Mouse (Mus musculus): ENCODE measurements around the gene Calm3. TPM values are rescaled to one million over a fixed set of nuclear protein-coding genes. Genes with fewer than 3 reads are reported as not detected.
A peak's percentile ranks its signal among the peaks of the same experiment; 100 is the strongest.

The Calm3 gene
- total RNA-seq, 2 experiments from 2014 or later = 150 to 440 TPM

- ATAC-seq (replicated peaks; ENCODE audit: poor library complexity) = peak; percentile 26; the same call in 1 of the 2 replicates
These were observed 7.3 kb downstream of the Calm3 start for GRCm38 (mm10) chr7:16916342-16917265.

DNA sequence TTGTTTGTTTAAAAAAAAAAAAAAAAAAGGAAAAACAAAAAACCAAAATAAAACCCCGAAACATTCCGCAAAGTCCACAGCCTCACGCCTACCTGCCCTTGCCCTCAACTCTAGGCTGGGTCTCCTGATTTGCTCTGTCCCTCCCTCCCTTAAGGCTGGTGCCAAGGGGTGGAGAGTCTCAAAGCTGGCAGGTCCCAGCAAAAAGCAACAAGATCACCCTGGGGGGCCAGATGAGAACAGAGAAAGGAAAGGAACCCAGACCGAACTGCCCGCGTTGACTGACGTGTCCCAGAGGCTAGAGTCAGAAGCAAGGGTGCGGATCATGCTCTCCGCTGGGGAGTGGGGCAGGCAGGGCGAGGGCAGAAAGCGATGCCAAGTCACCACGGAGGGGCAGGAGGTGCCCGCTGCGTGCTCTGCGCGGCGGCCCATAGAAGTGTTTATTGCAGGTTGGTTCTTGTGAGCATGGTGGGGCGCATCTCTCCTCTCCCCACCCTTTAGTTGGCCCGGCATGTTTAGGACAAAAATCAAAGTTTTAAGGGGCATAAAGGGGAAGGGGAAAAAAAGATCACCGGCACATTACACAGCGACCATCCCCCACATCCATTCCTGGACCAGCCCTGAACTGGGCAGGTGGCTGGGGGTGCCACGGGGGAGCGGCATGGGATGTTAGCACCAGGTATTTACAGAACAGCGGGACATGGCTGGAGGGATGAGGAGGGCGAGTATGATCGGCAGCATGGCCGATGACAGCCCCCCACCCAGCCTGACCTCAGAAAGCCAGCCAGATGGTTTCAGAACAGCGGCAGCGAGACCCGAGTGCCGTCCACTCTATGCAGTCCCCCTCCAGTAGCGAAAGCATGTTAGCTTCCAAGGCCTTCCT is 8.2 kb downstream of the Calm3 start:
- no peak for ATAC-seq (replicated peaks; ENCODE audit: poor library complexity)

GRCm38 (mm10) chr7:16914453-16915343 is 9.2 kb downstream of the Calm3 start:
- ATAC-seq (replicated peaks; ENCODE audit: poor library complexity) = no peak

DNA sequence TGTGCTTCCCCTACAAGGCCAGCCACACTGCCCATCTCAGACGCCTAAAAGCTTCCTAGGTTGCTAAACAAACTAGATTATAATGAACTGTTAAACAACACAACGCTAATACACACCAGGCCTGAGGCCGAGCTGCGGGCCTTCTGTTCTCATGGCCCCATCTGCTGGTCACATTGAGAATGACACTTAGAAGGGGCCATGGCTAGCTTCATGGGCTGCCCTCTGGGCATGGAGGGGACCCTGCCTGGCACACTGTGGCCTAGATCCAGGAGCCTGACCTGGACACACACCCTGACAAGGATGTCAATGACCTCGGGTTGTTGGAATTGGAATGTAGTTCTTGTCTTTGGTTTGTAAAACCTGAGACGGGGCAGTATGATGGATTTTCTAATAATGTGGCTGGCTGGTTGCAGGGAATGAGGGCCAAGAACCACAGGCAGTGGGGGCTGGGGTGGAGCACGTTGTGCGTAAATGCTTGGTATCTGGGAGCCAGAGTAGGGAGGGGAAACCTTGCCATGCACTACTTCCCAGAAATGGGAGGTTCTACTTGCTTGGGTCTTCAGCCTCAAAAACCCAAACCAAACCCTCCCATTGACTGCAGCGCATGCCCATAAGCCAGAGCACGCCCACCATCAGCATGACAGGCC is 10.0 kb downstream of the Calm3 start:
- peak; percentile 78 for ATAC-seq (replicated peaks; ENCODE audit: poor library complexity)

DNA sequence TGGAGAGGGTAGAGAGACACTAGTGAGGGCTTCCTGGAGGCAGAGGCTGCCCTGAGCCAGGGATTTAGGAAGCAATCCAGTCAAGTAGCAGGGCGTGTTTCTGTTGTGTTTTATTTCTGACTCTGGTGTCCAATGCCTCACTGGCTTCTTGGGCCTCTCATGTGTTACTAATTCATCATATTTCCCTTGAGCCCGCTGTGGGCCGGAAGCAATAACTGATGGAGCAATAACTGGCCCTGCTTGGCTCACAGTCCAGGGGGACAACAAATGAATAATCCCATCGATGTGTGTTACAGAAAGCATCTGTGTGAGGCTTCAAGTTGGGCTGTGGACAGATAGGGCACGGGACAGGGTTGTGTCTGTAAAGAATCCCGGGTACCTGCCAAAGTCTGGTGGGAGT is 11.6 kb downstream of the Calm3 start:
- 0 out of 2 replicates have a peak, but pooled peaks have one; percentile 9 for ATAC-seq (replicated peaks; ENCODE audit: poor library complexity)

DNA sequence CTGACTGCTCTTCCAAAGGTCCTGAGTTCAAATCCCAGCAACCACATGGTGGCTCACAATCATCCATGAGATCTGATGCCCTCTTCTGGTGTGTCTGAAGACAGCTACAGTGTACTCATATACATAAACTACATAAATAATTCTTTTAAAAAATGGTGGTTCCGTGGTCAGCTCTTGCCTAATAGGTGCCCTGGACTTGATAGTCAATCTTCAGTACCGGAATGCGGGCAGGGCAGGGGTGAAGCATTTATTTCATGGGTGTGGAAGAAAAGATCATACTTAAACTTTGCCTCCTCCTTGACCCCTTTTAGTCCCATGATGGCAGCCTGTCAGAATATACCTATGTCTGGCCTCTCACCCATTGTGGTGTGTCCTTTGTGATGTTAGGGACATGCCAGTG is 12.0 kb downstream of the Calm3 start:
- no peak for ATAC-seq (replicated peaks; ENCODE audit: poor library complexity)

- peak; percentile 64 for ATAC-seq (replicated peaks; ENCODE audit: poor library complexity)
These were observed 14.0 kb downstream of the Calm3 start for GRCm38 (mm10) chr7:16909909-16910308.

- no peak for ATAC-seq (replicated peaks; ENCODE audit: poor library complexity)
These were observed 15.1 kb downstream of the Calm3 start for GRCm38 (mm10) chr7:16908859-16909258.

DNA sequence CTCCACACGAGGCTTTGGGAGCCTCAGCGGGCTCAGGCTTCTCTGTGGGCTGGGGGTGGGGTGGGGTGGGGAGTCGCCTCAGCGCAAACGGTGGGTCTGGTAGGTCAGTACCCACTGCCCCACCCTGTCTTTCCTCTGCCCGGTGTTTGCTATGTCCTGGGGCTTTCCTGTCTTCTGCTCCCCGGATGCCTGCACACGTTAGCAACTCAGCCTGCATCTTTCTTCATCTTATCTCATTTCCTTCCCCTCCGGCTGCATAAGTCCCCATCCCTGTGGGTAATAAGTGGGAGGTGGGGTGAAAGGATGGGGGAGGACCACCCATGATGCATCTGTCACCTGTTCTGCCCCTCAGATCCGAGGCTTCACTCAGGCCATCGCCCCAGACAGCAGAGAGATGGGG is 15.5 kb downstream of the Calm3 start:
- peak; percentile 17 for ATAC-seq (replicated peaks; ENCODE audit: poor library complexity)

- 0 out of 2 replicates have a peak, but pooled peaks have one; percentile 7 for ATAC-seq (replicated peaks; ENCODE audit: poor library complexity)
These were observed 16.1 kb downstream of the Calm3 start for GRCm38 (mm10) chr7:16907842-16908241.

- ATAC-seq (replicated peaks; ENCODE audit: poor library complexity) = no peak
These were observed 16.9 kb downstream of the Calm3 start for GRCm38 (mm10) chr7:16906889-16907559.

GRCm38 (mm10) chr7:16906281-16906680 is 17.6 kb downstream of the Calm3 start, which contains the start of gene Ptgir:
TSS of gene Ptgir (plus strand) at chr7:16906490.
- peak; percentile 12; the same call in 1 of the 2 replicates for ATAC-seq (replicated peaks; ENCODE audit: poor library complexity)

DNA sequence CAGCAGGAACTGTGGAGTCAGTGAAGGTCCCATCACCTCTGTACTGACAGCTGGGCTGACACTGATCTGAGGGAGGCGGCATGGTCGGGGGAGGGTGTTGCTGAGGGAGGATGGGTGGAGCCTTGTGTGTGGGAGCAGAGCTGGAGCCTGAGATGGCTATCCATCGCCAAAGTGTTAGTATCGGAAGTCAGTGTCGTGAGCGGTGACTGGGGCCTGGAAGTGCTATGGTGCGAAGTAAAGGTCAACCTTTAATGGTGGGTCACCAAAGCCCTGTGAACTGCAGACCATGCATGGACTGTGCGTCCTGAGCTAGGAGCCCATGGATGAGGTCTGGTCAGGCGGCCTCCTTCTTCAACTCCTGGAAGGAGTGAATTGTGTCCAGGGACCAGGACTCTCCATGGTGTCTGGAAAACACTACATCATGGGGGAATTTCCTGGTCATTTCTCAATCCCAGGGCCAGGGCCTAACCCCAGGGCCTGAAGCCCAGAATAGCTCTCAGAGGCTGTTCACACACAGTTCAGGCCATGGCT is 18.4 kb downstream of the Calm3 start:
- peak; percentile 23; the same call in 1 of the 2 replicates for ATAC-seq (replicated peaks; ENCODE audit: poor library complexity)

- no peak for ATAC-seq (replicated peaks; ENCODE audit: poor library complexity)
These were observed 19.7 kb downstream of the Calm3 start for GRCm38 (mm10) chr7:16904120-16904675.

- peak; percentile 47 for ATAC-seq (replicated peaks; ENCODE audit: poor library complexity)
These were observed 20.4 kb downstream of the Calm3 start for GRCm38 (mm10) chr7:16903439-16903955.

- no peak for ATAC-seq (replicated peaks; ENCODE audit: poor library complexity)
These were observed 23.4 kb downstream of the Calm3 start for GRCm38 (mm10) chr7:16900526-16900925.

- no peak for ATAC-seq (replicated peaks; ENCODE audit: poor library complexity)
These were observed 28.4 kb downstream of the Calm3 start for GRCm38 (mm10) chr7:16895511-16895910.

DNA sequence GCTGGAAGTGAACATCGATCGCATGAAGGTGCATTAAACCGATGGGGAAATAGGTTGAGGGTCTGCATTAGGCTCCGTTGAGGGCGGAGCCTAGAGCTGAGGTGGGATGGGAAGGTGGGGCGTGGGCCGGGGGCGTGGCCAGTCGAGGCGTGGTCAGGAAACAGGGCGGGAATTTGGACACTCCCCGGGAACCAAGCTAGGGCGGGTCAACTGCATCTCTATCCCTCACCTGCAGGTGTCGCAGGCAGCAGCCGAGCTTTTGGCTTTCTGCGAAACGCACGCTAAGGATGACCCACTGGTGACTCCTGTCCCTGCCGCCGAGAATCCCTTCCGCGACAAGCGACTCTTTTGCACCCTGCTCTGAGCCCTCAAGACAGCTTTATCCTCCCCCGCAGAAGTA is 28.9 kb downstream of the Calm3 start:
- peak; percentile 71 for ATAC-seq (replicated peaks; ENCODE audit: poor library complexity)
